Mouse (Mus musculus): ENCODE measurements around the gene Sf3b1.
"Not testable (repeated sequence)": the region's sequence is repeated elsewhere in the genome, so short reads cannot be mapped to it uniquely, and the experiment has no call there.

Sf3b1 gene

GRCm38 (mm10) chr1:55026444-55027252 is 633 bp downstream of the Sf3b1 start:
- no peak for DNase-seq

- no peak for DNase-seq
Measured at GRCm38 (mm10) chr1:55025656-55026430, 1.4 kb downstream of the Sf3b1 start.

GRCm38 (mm10) chr1:55021907-55022306 is 5.4 kb downstream of the Sf3b1 start:
- no peak for DNase-seq

- DNase-seq: peak; percentile 12
Measured at GRCm38 (mm10) chr1:55012513-55012912, 14.8 kb downstream of the Sf3b1 start.

- DNase-seq: not testable (repeated sequence)
Measured at GRCm38 (mm10) chr1:55008313-55008712, 19.0 kb downstream of the Sf3b1 start.

- no peak for DNase-seq
Measured at GRCm38 (mm10) chr1:54993581-54993980, 33.7 kb downstream of the Sf3b1 start.

GRCm38 (mm10) chr1:54986248-54986647 is 41.0 kb downstream of the Sf3b1 start:
- no peak for DNase-seq

- no peak for DNase-seq
Measured at GRCm38 (mm10) chr1:54985831-54986230, 41.5 kb downstream of the Sf3b1 start.

- no peak for DNase-seq
Measured at GRCm38 (mm10) chr1:54984154-54984553, 43.1 kb downstream of the Sf3b1 start.

- DNase-seq: peak; percentile 17
Measured at GRCm38 (mm10) chr1:54983339-54983738, 43.9 kb downstream of the Sf3b1 start.

- no peak for DNase-seq
Measured at GRCm38 (mm10) chr1:54982636-54983035, 44.6 kb downstream of the Sf3b1 start.

- DNase-seq: peak; percentile 53
Measured at GRCm38 (mm10) chr1:54979226-54979984, 47.9 kb downstream of the Sf3b1 start.

GRCm38 (mm10) chr1:54971687-54972404 is 55.4 kb downstream of the Sf3b1 start:
- DNase-seq: no peak

- DNase-seq: no peak
Measured at GRCm38 (mm10) chr1:54966858-54967257, 60.4 kb downstream of the Sf3b1 start.

GRCm38 (mm10) chr1:54965159-54965995 is 61.9 kb downstream of the Sf3b1 start:
- DNase-seq: no peak

GRCm38 (mm10) chr1:54961724-54962123 is 65.6 kb downstream of the Sf3b1 start:
- DNase-seq: no peak

GRCm38 (mm10) chr1:54960613-54961165 is 66.6 kb downstream of the Sf3b1 start:
- DNase-seq: no peak

- no peak for DNase-seq
Measured at GRCm38 (mm10) chr1:54958525-54958924, 68.8 kb downstream of the Sf3b1 start.

GRCm38 (mm10) chr1:54956995-54957394 is 70.3 kb downstream of the Sf3b1 start:
- DNase-seq: not testable (repeated sequence)

- no peak for DNase-seq
Measured at GRCm38 (mm10) chr1:54954856-54955255, 72.4 kb downstream of the Sf3b1 start.

GRCm38 (mm10) chr1:54944648-54945047 is 82.6 kb downstream of the Sf3b1 start:
- no peak for DNase-seq
